Mouse (Mus musculus) midbrain, embryonic 16.5 days (tissue): ENCODE measurements at regions not wholly inside any gene's neighbourhood (a gene's known extent, or its start where the extent isn't known, plus 50 kb on each side); places are given as distances from the start of the nearest gene placed in this dataset.

Source experiments
- ATAC-seq: fragments of 200-750 bp; cut with Nextera tagmentation; 2 replicates; pipeline ENCODE4 v1.8.0; 2017; ENCODE audit warnings: moderate TSS enrichment
- H3K27ac ChIP-seq: fragments of 300-500 bp; sonication (generic); 2 replicates; pipeline ENCODE4 v1.5.1; 2014; ENCODE audit warnings: mild to moderate bottlenecking, low read length, mixed read lengths
- H3K27me3 ChIP-seq: fragments of 300-500 bp; sonication (generic); 2 replicates; pipeline ENCODE4 v1.6.1; 2014; ENCODE audit warnings: low read depth, low read length, mixed read lengths; ENCODE audit not compliant: control insufficient read depth, insufficient read depth
- H3K36me3 ChIP-seq: fragments of 300-500 bp; sonication (generic); 2 replicates; pipeline ENCODE4 v1.6.1; 2014; ENCODE audit warnings: mild to moderate bottlenecking, low read length, moderate library complexity, mixed read lengths; ENCODE audit not compliant: control insufficient read depth, insufficient read depth
- H3K4me1 ChIP-seq: fragments of 300-500 bp; sonication (generic); 2 replicates; pipeline ENCODE4 v1.6.1; 2014; ENCODE audit warnings: mild to moderate bottlenecking, low read length, mixed read lengths; ENCODE audit not compliant: control insufficient read depth, insufficient read depth
- H3K4me2 ChIP-seq: fragments of 300-500 bp; sonication (generic); 2 replicates; pipeline ENCODE4 v1.6.1; 2014; ENCODE audit warnings: mild to moderate bottlenecking, low read length, mixed read lengths
- H3K4me3 ChIP-seq: fragments of 300-500 bp; sonication (generic); 2 replicates; pipeline ENCODE4 v1.5.1; 2014; ENCODE audit warnings: low read depth, mild to moderate bottlenecking, low read length, moderate library complexity, mixed read lengths
- H3K9ac ChIP-seq: fragments of 300-500 bp; sonication (generic); 2 replicates; pipeline ENCODE4 v1.6.1; 2014; ENCODE audit warnings: low read depth, low read length, mixed read lengths
- H3K9me3 ChIP-seq: fragments of 300-500 bp; sonication (generic); replicated peaks from 2 replicates; pipeline ENCODE4 v1.6.1; 2014; ENCODE audit warnings: mild to moderate bottlenecking, low read length, mixed read lengths; ENCODE audit not compliant: control insufficient read depth, poor library complexity, severe bottlenecking
- WGBS: fragments of 180-500 bp; shearing (Covaris S2); extraction: QIAGEN DNeasy Blood & Tissue Kit; methylation state at CpG from one replicate; pipeline ENCODE4 v1.1.7; 2014; 5-methylcytosine and 5-hydroxymethylcytosine counted together

- 91% methylated on average over 2 of the region's 2 CpGs for WGBS
- H3K9me3 ChIP-seq, result no peaks in the 10 kb centered on the region
- no peaks in the 10 kb centered on the region for H3K27me3 ChIP-seq
- no peak overlapping the region for H3K4me2 ChIP-seq
- no peaks in the 10 kb centered on the region for H3K4me1 ChIP-seq
- no peaks in the 10 kb centered on the region for H3K36me3 ChIP-seq
- ATAC-seq, result no peak
- H3K4me3 ChIP-seq, result no peak overlapping the region
- H3K27ac ChIP-seq, result no peak overlapping the region
- no peak overlapping the region for H3K9ac ChIP-seq
Measured at GRCm38 (mm10) chr5:51653507-51653906, 86.0 kb upstream of the Ppargc1a start.

GRCm38 (mm10) chr5:51624400-51624799 is 56.9 kb upstream of the Ppargc1a start:
- Histone ChIP-seq H3K36me3 (no peaks in the 10 kb centered on the region), H3K9me3 (no peaks in the 10 kb centered on the region), H3K27ac (no peak overlapping the region), H3K27me3 (no peaks in the 10 kb centered on the region), H3K4me2 (no peak overlapping the region), H3K9ac (no peak overlapping the region), H3K4me3 (no peak overlapping the region), H3K4me1 (no peaks in the 10 kb centered on the region)
- no peak for ATAC-seq
- 82% methylated on average over 5 of the region's 5 CpGs for WGBS
